Mouse (Mus musculus): ENCODE data around the gene Ccdc27.

GRCm38 (mm10) chr4:154056046-154056445 is 13.6 kb upstream of the Ccdc27 start:
- TF ChIP-seq CTCF (conservative IDR thresholded peaks at IDR 0.05; ENCODE audit: low read length) = no peak
- no peak for TF ChIP-seq NANOG (IDR thresholded peaks at IDR 0.05; ENCODE audit: borderline replicate concordance, low read length)

Measured in E14TG2a.4 (cell line).